Mouse (Mus musculus) lung, embryonic 16.5 days (tissue): Measurements from ENCODE around the gene Use1. TPM values are rescaled to one million over a fixed set of nuclear protein-coding genes. Genes with fewer than 3 reads are reported as not detected.
"Not testable (repeated sequence)": the region's sequence is repeated elsewhere in the genome, so short reads cannot be mapped to it uniquely, and the experiment has no call there.

Experiments
- ATAC-seq: fragments of 200-750 bp; cut with Nextera tagmentation; 2 replicates; pipeline ENCODE4 v1.8.0; 2017; ENCODE audit warnings: low read depth, mild to moderate bottlenecking, moderate library complexity
- H3K27ac ChIP-seq: fragments of 300-500 bp; sonication (generic); 2 replicates; pipeline ENCODE4 v1.5.1; 2014; ENCODE audit warnings: mild to moderate bottlenecking, control low read depth, low read length
- H3K27me3 ChIP-seq: fragments of 300-500 bp; sonication (generic); 2 replicates; pipeline ENCODE4 v1.6.1; 2014; ENCODE audit warnings: low read depth, low read length, mixed read lengths; ENCODE audit not compliant: control insufficient read depth, insufficient read depth
- H3K36me3 ChIP-seq: fragments of 300-500 bp; sonication (generic); 2 replicates; pipeline ENCODE4 v1.6.1; 2014; ENCODE audit warnings: low read length; ENCODE audit not compliant: control insufficient read depth, insufficient read depth
- H3K4me1 ChIP-seq: fragments of 300-500 bp; sonication (generic); replicated peaks from 2 replicates; pipeline ENCODE4 v1.6.1; 2014; ENCODE audit warnings: low read length, mixed read lengths; ENCODE audit not compliant: control insufficient read depth, insufficient read depth
- H3K4me2 ChIP-seq: fragments of 300-500 bp; sonication (generic); 2 replicates; pipeline ENCODE4 v1.6.1; 2014; ENCODE audit warnings: low read depth, low read length, control low read depth
- H3K4me3 ChIP-seq: fragments of 300-500 bp; sonication (generic); 2 replicates; pipeline ENCODE4 v1.5.1; 2014; ENCODE audit warnings: mild to moderate bottlenecking, low read length, control low read depth
- H3K9ac ChIP-seq: fragments of 300-500 bp; sonication (generic); 2 replicates; pipeline ENCODE4 v1.6.1; 2014; ENCODE audit warnings: low read length, control low read depth
- H3K9me3 ChIP-seq: fragments of 300-500 bp; sonication (generic); 2 replicates; pipeline ENCODE4 v1.6.1; 2016; ENCODE audit warnings: low read length; ENCODE audit not compliant: control insufficient read depth
- WGBS: fragments of 180-500 bp; shearing (Covaris S2); extraction: QIAGEN DNeasy Blood & Tissue Kit; methylation state at CpG from one replicate; pipeline ENCODE4 v1.1.7; 2014; 5-methylcytosine and 5-hydroxymethylcytosine counted together
- polyA plus RNA-seq: library from polyadenylated mRNA; unstranded; fragments of >200 nt; fragmentation: Nextera tagmentation; extraction: Ambion mirVana; gene quantifications from 2 replicates; pipeline ENCODE4 v1.2.1, GENCODE M21; 2015

Use1 gene
- 95.6 and 101 TPM in 2 replicates for polyA plus RNA-seq

- peaks cover 11% of the 10 kb centered on the region for H3K4me1 ChIP-seq
- under 1% methylated on average over 55 of the region's 56 CpGs for WGBS
- peak within 1 kb of the TSS; percentile 77 for H3K4me2 ChIP-seq
- H3K4me3 ChIP-seq: peak within 1 kb of the TSS; percentile 67
- H3K36me3 ChIP-seq: peaks cover 8% of the 10 kb centered on the region
- no peaks in the 10 kb centered on the region for H3K27me3 ChIP-seq
- H3K9ac ChIP-seq: peak within 1 kb of the TSS; percentile 71
- ATAC-seq: peak; percentile 85
- peak within 1 kb of the TSS; percentile 85 for H3K27ac ChIP-seq
- H3K9me3 ChIP-seq: no peaks in the 10 kb centered on the region
These were observed at the start of gene Use1 for GRCm38 (mm10) chr8:71366771-71367528. TSS of gene Use1 (plus strand) at chr8:71366848.

GRCm38 (mm10) chr8:71318610-71319009 is 48.0 kb upstream of the Use1 start:
- not testable (repeated sequence) for ATAC-seq, H3K27ac ChIP-seq, H3K27me3 ChIP-seq, H3K9ac ChIP-seq, H3K9me3 ChIP-seq, H3K4me2 ChIP-seq, H3K4me3 ChIP-seq, H3K4me1 ChIP-seq
- peaks cover 13% of the 10 kb centered on the region for H3K36me3 ChIP-seq
- 88% methylated on average over 5 of the region's 5 CpGs for WGBS

DNA sequence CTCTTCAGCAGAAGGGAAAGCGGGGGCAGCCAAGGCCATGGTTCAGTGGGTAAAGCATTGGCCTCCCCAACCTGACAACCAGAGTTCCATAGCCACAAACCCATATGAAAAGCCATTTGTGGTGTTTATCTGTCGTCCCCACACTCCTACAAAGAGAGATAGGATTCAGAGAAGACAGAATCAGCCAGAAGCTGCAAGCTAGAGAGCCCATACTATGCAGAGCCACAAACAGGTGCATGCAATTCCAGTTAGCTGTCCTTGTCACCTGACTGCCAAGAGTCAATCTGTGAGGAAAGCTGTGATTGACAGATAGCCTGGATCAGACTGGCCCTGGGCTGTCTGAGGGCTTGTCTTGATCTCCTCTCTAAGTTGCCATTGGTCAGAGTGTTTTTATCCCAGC is 46.9 kb upstream of the Use1 start:
- H3K4me3 ChIP-seq, H3K4me2 ChIP-seq, H3K4me1 ChIP-seq, H3K27me3 ChIP-seq, H3K27ac ChIP-seq, H3K9me3 ChIP-seq, ATAC-seq, H3K9ac ChIP-seq: not testable (repeated sequence)
- WGBS: 94% methylated on average over 2 of the region's 2 CpGs
- H3K36me3 ChIP-seq: peaks cover 20% of the 10 kb centered on the region

DNA sequence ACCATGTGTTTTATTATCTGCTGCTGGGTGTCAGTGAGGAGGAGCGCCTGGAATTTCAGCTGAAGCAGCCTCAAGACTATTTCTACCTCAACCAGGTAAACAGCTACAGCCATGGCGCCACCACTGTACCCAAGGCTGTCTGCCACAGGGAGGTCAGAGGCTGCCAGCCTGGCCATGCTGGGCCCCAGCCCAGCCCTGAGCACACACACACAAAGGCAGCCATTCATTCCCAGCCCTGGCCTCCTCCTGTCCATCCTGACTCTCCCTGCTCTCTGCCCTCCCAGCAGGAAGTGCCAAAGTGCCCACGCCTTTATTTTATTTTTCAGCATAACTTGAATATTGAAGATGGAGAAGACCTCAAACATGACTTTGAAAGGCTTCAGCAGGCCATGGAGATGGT is 43.7 kb upstream of the Use1 start:
- no peaks in the 10 kb centered on the region for H3K4me1 ChIP-seq
- WGBS: 83% methylated on average over 3 of the region's 3 CpGs
- H3K4me2 ChIP-seq: no peak overlapping the region
- no peak overlapping the region for H3K27ac ChIP-seq
- H3K27me3 ChIP-seq: no peaks in the 10 kb centered on the region
- H3K9me3 ChIP-seq: no peaks in the 10 kb centered on the region
- no peak for ATAC-seq
- H3K36me3 ChIP-seq: peaks cover 35% of the 10 kb centered on the region
- no peak overlapping the region for H3K9ac ChIP-seq
- no peak overlapping the region for H3K4me3 ChIP-seq

- Histone ChIP-seq H3K27ac (no peak overlapping the region), H3K4me1 (no peaks in the 10 kb centered on the region), H3K9me3 (no peaks in the 10 kb centered on the region), H3K4me2 (no peak overlapping the region), H3K9ac (no peak overlapping the region), H3K27me3 (no peaks in the 10 kb centered on the region), H3K36me3 (peaks cover 48% of the 10 kb centered on the region), H3K4me3 (no peak overlapping the region)
- ATAC-seq: peak; percentile 56; the same call in 1 of the 2 replicates
- WGBS: 75% methylated on average over 1 of the region's 1 CpGs
These were observed 41.8 kb upstream of the Use1 start for GRCm38 (mm10) chr8:71324848-71325247.

GRCm38 (mm10) chr8:71337834-71338233 is 28.8 kb upstream of the Use1 start:
- not testable (repeated sequence) for H3K4me3 ChIP-seq, H3K9me3 ChIP-seq, H3K4me2 ChIP-seq, H3K9ac ChIP-seq, H3K27me3 ChIP-seq, ATAC-seq, H3K36me3 ChIP-seq, H3K4me1 ChIP-seq, H3K27ac ChIP-seq
- WGBS: 94% methylated on average over 6 of the region's 6 CpGs

- Histone ChIP-seq H3K9me3 (no peaks in the 10 kb centered on the region), H3K4me3 (no peak overlapping the region), H3K36me3 (peaks cover 13% of the 10 kb centered on the region), H3K27ac (no peak overlapping the region), H3K27me3 (no peaks in the 10 kb centered on the region), H3K4me1 (no peaks in the 10 kb centered on the region), H3K4me2 (no peak overlapping the region), H3K9ac (no peak overlapping the region)
- ATAC-seq: no peak
- WGBS: 76% methylated on average over 5 of the region's 5 CpGs
These were observed 26.0 kb upstream of the Use1 start for GRCm38 (mm10) chr8:71340625-71341024.

- Histone ChIP-seq H3K4me1 (no peaks in the 10 kb centered on the region), H3K9ac (no peak overlapping the region), H3K4me2 (no peak overlapping the region), H3K4me3 (no peak overlapping the region), H3K27me3 (no peaks in the 10 kb centered on the region), H3K9me3 (no peaks in the 10 kb centered on the region), H3K36me3 (peaks cover 48% of the 10 kb centered on the region), H3K27ac (no peak overlapping the region)
- 74% methylated on average over 1 of the region's 1 CpGs for WGBS
- ATAC-seq: no peak
These were observed 20.1 kb upstream of the Use1 start for GRCm38 (mm10) chr8:71346581-71346980.

GRCm38 (mm10) chr8:71351117-71351516 is 15.5 kb upstream of the Use1 start:
- Histone ChIP-seq H3K27ac (no peak overlapping the region), H3K4me1 (no peaks in the 10 kb centered on the region), H3K9ac (no peak overlapping the region), H3K36me3 (peaks cover 58% of the 10 kb centered on the region), H3K4me2 (no peak overlapping the region), H3K4me3 (no peak overlapping the region), H3K9me3 (no peaks in the 10 kb centered on the region), H3K27me3 (no peaks in the 10 kb centered on the region)
- ATAC-seq: no peak
- 57% methylated on average over 3 of the region's 3 CpGs for WGBS
